Mouse (Mus musculus) stomach, postnatal 0 days (tissue): ENCODE measurements at regions not wholly inside any gene's neighbourhood (a gene's known extent, or its start where the extent isn't known, plus 50 kb on each side); places are given as distances from the start of the nearest gene placed in this dataset.
A peak's percentile ranks its signal among the peaks of the same experiment; 100 is the strongest.

Experiments used
- ATAC-seq: fragments of 200-750 bp; cut with Nextera tagmentation; 2 replicates; pipeline ENCODE4 v1.8.0; 2017; ENCODE audit not compliant: low FRiP score, low TSS enrichment
- DNase-seq: peaks from one replicate; pipeline ENCODE4 v3.0.0-alpha.2; 2016; ENCODE audit warnings: low spot score
- H3K27ac ChIP-seq: fragments of 300-500 bp; sonication (generic); replicated peaks from 2 replicates; pipeline ENCODE4 v1.5.1; 2014; ENCODE audit warnings: mild to moderate bottlenecking, control low read depth
- H3K27me3 ChIP-seq: fragments of 300-500 bp; sonication (generic); 2 replicates; pipeline ENCODE4 v1.6.1; 2014; ENCODE audit warnings: low read length; ENCODE audit not compliant: control insufficient read depth, insufficient read depth
- H3K36me3 ChIP-seq: fragments of 300-500 bp; sonication (generic); 2 replicates; pipeline ENCODE4 v1.6.1; 2014; ENCODE audit warnings: low read length, mixed read lengths; ENCODE audit not compliant: control insufficient read depth, insufficient read depth
- H3K4me1 ChIP-seq: fragments of 300-500 bp; sonication (generic); replicated peaks from 2 replicates; pipeline ENCODE4 v1.6.1; 2014; ENCODE audit warnings: antibody characterized with exemption; ENCODE audit not compliant: control insufficient read depth, insufficient read depth
- H3K4me2 ChIP-seq: fragments of 300-500 bp; sonication (generic); replicated peaks from 2 replicates; pipeline ENCODE4 v1.6.1; 2014; ENCODE audit warnings: low read depth, mild to moderate bottlenecking, control low read depth, moderate library complexity
- H3K4me3 ChIP-seq: fragments of 300-500 bp; sonication (generic); 2 replicates; pipeline ENCODE4 v1.5.1; 2014; ENCODE audit warnings: low read depth, low read length, control low read depth
- H3K9ac ChIP-seq: fragments of 300-500 bp; sonication (generic); 2 replicates; pipeline ENCODE4 v1.6.1; 2014; ENCODE audit warnings: mild to moderate bottlenecking, low read length, control low read depth, mixed read lengths
- H3K9me3 ChIP-seq: fragments of 300-500 bp; sonication (generic); 2 replicates; pipeline ENCODE4 v1.6.1; 2016; ENCODE audit warnings: low read length; ENCODE audit not compliant: control insufficient read depth
- CTCF ChIP-seq: IDR thresholded peaks from 2 replicates; pipeline ENCODE4 v1.5.1; 2016; ENCODE audit warnings: antibody characterized with exemption, low read depth, mild to moderate bottlenecking, moderate library complexity
- EP300 ChIP-seq: optimal IDR thresholded peaks from 2 replicates; pipeline ENCODE3; 2016; ENCODE audit warnings: antibody characterized with exemption
- WGBS: fragments of 180-500 bp; shearing (Covaris S2); extraction: QIAGEN DNeasy Blood & Tissue Kit; methylation state at CpG from one replicate; pipeline ENCODE4 v1.1.7; 2014; 5-methylcytosine and 5-hydroxymethylcytosine counted together

DNA sequence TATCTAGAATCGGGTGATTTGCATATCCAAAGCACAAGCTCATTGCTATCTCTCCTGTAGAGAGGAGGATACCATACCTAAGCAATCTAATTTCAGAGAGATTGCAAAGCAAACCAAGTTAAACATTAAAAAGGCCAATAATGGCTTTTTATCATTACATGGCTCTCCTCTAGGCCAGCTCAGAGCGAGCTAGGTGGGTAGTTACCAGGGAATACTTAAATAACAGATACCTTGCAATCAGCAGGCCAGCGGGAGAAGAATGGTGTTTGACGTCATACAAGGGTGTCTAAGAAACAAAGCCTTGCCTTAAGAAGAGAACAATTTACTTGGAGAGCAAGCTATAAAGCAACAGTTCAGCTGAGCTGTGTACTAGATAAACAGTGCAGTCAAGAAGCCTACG, 207.4 kb upstream of the Kit start:
- H3K4me2 ChIP-seq, result no peak overlapping the region
- no peaks in the 10 kb centered on the region for H3K27me3 ChIP-seq
- no peaks in the 10 kb centered on the region for H3K4me1 ChIP-seq
- H3K9ac ChIP-seq, result no peak overlapping the region
- TF ChIP-seq EP300, result no peak
- TF ChIP-seq CTCF, result no peak
- WGBS, result 58% methylated on average over 5 of the region's 5 CpGs
- H3K9me3 ChIP-seq, result no peaks in the 10 kb centered on the region
- H3K4me3 ChIP-seq, result no peak overlapping the region
- H3K27ac ChIP-seq, result no peak overlapping the region
- no peaks in the 10 kb centered on the region for H3K36me3 ChIP-seq
- no peak for ATAC-seq
- no peak for DNase-seq

DNA sequence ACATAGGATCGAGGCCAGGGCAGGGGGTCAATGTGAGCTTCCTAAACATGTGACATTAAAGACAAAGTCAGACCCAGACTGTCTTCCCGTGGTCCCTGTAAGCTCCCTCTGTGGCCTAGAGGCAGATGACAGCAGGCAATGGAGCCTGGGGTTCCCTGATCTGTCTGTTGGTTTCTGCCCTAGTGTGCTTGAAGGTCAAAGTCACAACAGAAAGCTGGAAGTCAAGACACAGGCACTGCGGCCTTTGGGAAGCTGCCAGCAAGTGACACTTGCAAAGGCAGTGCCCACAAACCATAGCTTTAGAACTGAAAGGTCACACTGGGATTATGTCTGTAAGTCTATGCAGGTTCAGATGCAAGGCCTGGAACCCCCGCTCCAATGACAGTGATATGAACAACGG, 206.0 kb upstream of the Kit start:
- Histone ChIP-seq H3K9me3 (no peaks in the 10 kb centered on the region), H3K4me1 (no peaks in the 10 kb centered on the region), H3K4me2 (no peak overlapping the region), H3K9ac (no peak overlapping the region), H3K27me3 (no peaks in the 10 kb centered on the region), H3K27ac (no peak overlapping the region), H3K4me3 (no peak overlapping the region), H3K36me3 (no peaks in the 10 kb centered on the region)
- ATAC-seq, result no peak
- WGBS, result 80% methylated on average over 5 of the region's 5 CpGs
- TF ChIP-seq EP300 (no peak), CTCF (no peak)
- DNase-seq, result peak; percentile 22

DNA sequence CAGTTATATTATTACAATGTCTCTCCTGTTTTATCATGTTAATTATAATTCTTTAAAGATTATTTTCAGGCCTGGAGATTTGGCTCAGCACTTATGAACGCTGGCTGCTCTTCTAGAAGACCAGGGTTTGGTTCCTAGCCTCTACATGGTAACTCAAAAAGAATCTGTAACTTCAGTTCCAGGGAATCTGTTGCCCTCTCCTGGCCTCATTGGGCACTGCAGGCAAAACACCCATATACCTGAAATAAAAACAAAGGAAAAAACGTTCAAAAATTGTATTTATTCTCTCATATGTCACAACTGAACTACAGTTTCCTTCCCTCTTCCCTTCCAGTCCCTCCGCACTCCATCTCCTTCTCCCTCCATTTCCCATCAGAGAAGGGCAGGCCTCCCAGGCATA, 201.9 kb upstream of the Kit start:
- Histone ChIP-seq H3K27ac (no peak overlapping the region), H3K27me3 (no peaks in the 10 kb centered on the region), H3K4me3 (no peak overlapping the region), H3K4me1 (0 out of 2 replicates have a peak, but pooled peaks cover 3% of the 10 kb centered on the region), H3K9me3 (no peaks in the 10 kb centered on the region), H3K36me3 (no peaks in the 10 kb centered on the region), H3K9ac (no peak overlapping the region), H3K4me2 (no peak overlapping the region)
- no peak for DNase-seq
- no peak for ATAC-seq
- 73% methylated on average over 3 of the region's 3 CpGs for WGBS
- TF ChIP-seq CTCF (peak; percentile 68), EP300 (no peak)

DNA sequence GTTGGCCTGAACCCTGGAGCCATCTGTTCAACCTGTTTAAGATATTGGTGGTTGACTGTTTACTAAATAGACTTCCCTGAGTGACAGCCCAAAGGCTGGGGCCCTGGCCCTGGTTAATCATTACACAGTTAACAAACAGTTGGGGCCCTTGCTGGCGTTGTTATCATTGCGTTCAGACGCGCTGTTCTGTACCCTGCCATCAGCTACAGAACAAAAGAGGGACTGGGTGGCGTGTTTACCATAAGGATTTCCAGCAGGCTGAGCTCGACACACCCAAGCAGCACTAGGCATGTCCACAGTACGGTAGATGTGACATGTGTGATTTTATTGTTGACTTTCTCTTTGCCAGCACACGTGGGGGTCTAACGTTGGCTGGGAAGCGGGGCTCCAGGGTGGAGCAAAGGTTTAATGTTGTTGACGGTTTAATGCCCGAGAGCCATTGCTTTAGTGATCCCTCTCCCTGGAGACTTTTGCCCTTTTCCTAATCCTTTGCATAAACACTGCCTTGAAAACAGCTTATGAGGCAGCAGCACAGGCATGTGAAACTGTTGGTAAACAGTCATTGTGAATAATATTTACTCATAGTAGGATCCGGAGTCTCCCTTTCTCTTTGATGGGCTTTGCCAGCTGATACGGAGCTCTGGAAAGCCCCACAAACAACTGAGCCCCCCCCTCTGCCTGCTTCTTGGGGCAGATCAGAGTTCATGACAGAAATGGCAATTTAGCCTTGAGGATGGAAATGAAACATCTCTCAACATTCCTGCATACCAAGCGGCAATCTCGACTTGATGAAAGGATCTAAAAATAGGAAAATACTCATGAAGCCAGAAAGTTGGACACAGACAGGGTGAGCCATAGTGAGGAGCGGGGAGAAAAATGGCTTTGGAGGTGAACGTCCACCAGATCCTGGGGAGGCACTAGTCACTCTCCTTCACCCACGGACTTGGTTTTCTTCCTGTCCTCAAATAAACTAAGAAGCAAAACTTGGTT, 197.1 kb upstream of the Kit start:
- H3K4me3 ChIP-seq, result no peak overlapping the region
- WGBS, result 17% methylated on average over 19 of the region's 19 CpGs
- H3K27me3 ChIP-seq, result no peaks in the 10 kb centered on the region
- H3K9me3 ChIP-seq, result no peaks in the 10 kb centered on the region
- TF ChIP-seq EP300 (peak; percentile 55), CTCF (no peak)
- no peak overlapping the region for H3K9ac ChIP-seq
- 0 out of 2 replicates have a peak, but pooled peaks cover 3% of the 10 kb centered on the region for H3K4me1 ChIP-seq
- no peaks in the 10 kb centered on the region for H3K36me3 ChIP-seq
- DNase-seq, result peak; percentile 84
- peak; percentile 96 for ATAC-seq
- peak overlapping the region; percentile 37 for H3K4me2 ChIP-seq
- peak overlapping the region; percentile 72 for H3K27ac ChIP-seq

DNA sequence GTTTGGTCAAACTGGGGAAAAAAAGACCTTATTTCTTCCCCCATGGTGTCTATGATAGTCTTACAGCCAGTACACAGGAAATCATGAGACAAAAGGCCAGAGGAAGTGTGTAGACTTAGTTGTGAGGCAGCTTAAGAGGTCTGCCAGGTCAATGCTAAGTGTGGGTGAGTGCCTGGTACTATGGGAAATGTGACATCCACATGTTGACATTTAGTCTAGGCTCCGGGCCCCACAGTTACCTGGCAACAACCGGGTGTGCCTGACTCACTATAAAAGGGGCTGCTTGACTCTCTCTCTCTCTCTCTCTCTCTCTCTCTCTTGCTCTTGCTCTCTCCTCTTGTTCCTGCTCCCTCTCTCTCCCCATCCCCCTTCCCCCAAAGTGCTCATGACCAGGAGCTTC, 196.1 kb upstream of the Kit start:
- H3K4me1 ChIP-seq, result 0 out of 2 replicates have a peak, but pooled peaks cover 3% of the 10 kb centered on the region
- TF ChIP-seq EP300 (no peak), CTCF (no peak)
- no peaks in the 10 kb centered on the region for H3K9me3 ChIP-seq
- no peak overlapping the region for H3K9ac ChIP-seq
- peak overlapping the region; percentile 72 for H3K27ac ChIP-seq
- no peaks in the 10 kb centered on the region for H3K36me3 ChIP-seq
- no peaks in the 10 kb centered on the region for H3K27me3 ChIP-seq
- H3K4me3 ChIP-seq, result no peak overlapping the region
- WGBS, result 39% methylated on average over 2 of the region's 2 CpGs
- DNase-seq (peak; percentile 83), ATAC-seq (peak; percentile 87)
- no peak overlapping the region for H3K4me2 ChIP-seq

DNA sequence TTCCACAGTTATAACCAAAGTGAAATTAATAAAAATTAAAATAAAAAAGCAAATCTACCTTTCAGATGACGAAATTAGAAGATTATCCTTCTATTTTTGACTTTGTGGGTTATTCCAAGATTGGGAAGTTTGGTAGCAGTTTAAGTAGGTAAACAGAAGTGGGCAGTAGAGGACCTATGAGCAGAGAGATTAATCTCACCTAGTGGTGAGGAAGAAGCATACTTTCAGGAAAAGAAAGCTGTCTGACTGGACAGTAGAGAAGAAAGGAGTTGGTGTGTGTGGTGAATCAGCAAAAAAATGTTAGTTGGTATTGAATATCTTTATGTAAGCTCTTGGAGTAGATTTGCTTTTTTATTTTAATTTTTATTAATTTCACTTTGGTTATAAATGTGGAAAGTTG, 194.4 kb upstream of the Kit start:
- Histone ChIP-seq H3K4me3 (no peak overlapping the region), H3K4me2 (no peak overlapping the region), H3K9ac (no peak overlapping the region), H3K9me3 (no peaks in the 10 kb centered on the region), H3K27ac (no peak overlapping the region), H3K36me3 (no peaks in the 10 kb centered on the region), H3K27me3 (no peaks in the 10 kb centered on the region), H3K4me1 (0 out of 2 replicates have a peak, but pooled peaks cover 3% of the 10 kb centered on the region)
- WGBS, result 85% methylated on average over 1 of the region's 1 CpGs
- TF ChIP-seq EP300 (no peak), CTCF (peak; percentile 68)
- DNase-seq, result no peak
- no peak for ATAC-seq
